Mouse (Mus musculus) embryonic facial prominence, embryonic 11.5 days (tissue): ENCODE data around the gene Polr3b. TPM values are rescaled to one million over a fixed set of nuclear protein-coding genes. Genes with fewer than 3 reads are reported as not detected.

Experiments used
- ATAC-seq: fragments of 200-750 bp; cut with Nextera tagmentation; replicated peaks from 2 replicates; pipeline ENCODE4 v1.8.0; 2017; ENCODE audit warnings: low read depth; ENCODE audit not compliant: insufficient number of reproducible peaks, low FRiP score, low TSS enrichment
- DNase-seq: peaks from one replicate; pipeline ENCODE4 v3.0.0-alpha.2; 2015; ENCODE audit warnings: low spot score
- H3K27ac ChIP-seq: fragments of 300-500 bp; sonication (generic); replicated peaks from 2 replicates; pipeline ENCODE4 v1.5.1; 2014; ENCODE audit warnings: mild to moderate bottlenecking, low read depth, low read length, control low read depth
- H3K27me3 ChIP-seq: fragments of 300-500 bp; sonication (generic); 2 replicates; pipeline ENCODE4 v1.6.1; 2014; ENCODE audit warnings: mild to moderate bottlenecking, low read length, moderate library complexity, mixed read lengths; ENCODE audit not compliant: control insufficient read depth, insufficient read depth
- H3K36me3 ChIP-seq: fragments of 300-500 bp; sonication (generic); replicated peaks from 2 replicates; pipeline ENCODE4 v1.6.1; 2014; ENCODE audit warnings: low read depth, mild to moderate bottlenecking, low read length, moderate library complexity, mixed read lengths; ENCODE audit not compliant: control insufficient read depth, insufficient read depth
- H3K4me1 ChIP-seq: fragments of 300-500 bp; sonication (generic); 2 replicates; pipeline ENCODE4 v1.6.1; 2014; ENCODE audit warnings: low read length, mixed read lengths; ENCODE audit not compliant: control insufficient read depth, insufficient read depth
- H3K4me2 ChIP-seq: fragments of 300-500 bp; sonication (generic); 2 replicates; pipeline ENCODE4 v1.6.1; 2014; ENCODE audit warnings: low read depth, mild to moderate bottlenecking, control low read depth, low read length, moderate library complexity
- H3K4me3 ChIP-seq: fragments of 300-500 bp; sonication (generic); 2 replicates; pipeline ENCODE4 v1.5.1; 2014; ENCODE audit warnings: low read depth, low read length, control low read depth
- H3K9ac ChIP-seq: fragments of 300-500 bp; sonication (generic); replicated peaks from 2 replicates; pipeline ENCODE4 v1.6.1; 2014; ENCODE audit warnings: mild to moderate bottlenecking, control low read depth, low read length
- H3K9me3 ChIP-seq: fragments of 300-500 bp; sonication (generic); replicated peaks from 2 replicates; pipeline ENCODE4 v1.6.1; 2016; ENCODE audit warnings: mild to moderate bottlenecking, low read length, inconsistent platforms, mixed read lengths; ENCODE audit not compliant: control insufficient read depth
- WGBS: fragments of 180-500 bp; shearing (Covaris S2); extraction: QIAGEN DNeasy Blood & Tissue Kit; methylation state at CpG from one replicate; pipeline ENCODE4 v1.1.7; 2014; 5-methylcytosine and 5-hydroxymethylcytosine counted together
- polyA plus RNA-seq: library from polyadenylated mRNA; unstranded; fragments of >200 nt; fragmentation: Nextera tagmentation; extraction: Ambion mirVana; gene quantifications from 2 replicates; pipeline ENCODE4 v1.2.1, GENCODE M21; 2014

Gene Polr3b
- polyA plus RNA-seq, 1 experiment from 2014 or later = 19.6 TPM

GRCm38 (mm10) chr10:84693841-84694638 lies 71.9 kb downstream of the Polr3b start:
- H3K36me3 ChIP-seq = no peaks in the 10 kb centered on the region
- no peak overlapping the region for H3K4me2 ChIP-seq
- H3K27ac ChIP-seq = no peak overlapping the region
- ATAC-seq (no peak), DNase-seq (no peak)
- no peaks in the 10 kb centered on the region for H3K9me3 ChIP-seq
- H3K4me1 ChIP-seq = no peaks in the 10 kb centered on the region
- H3K4me3 ChIP-seq = no peak overlapping the region
- H3K9ac ChIP-seq = no peak overlapping the region
- 73% methylated on average over 8 of the region's 8 CpGs for whole genome bisulfite sequencing
- no peaks in the 10 kb centered on the region for H3K27me3 ChIP-seq

GRCm38 (mm10) chr10:84700236-84700987 lies 78.3 kb downstream of the Polr3b start:
- WGBS = 86% methylated on average over 13 of the region's 13 CpGs

GRCm38 (mm10) chr10:84701110-84701509 lies 79.0 kb downstream of the Polr3b start:
- H3K4me1 ChIP-seq = no peaks in the 10 kb centered on the region
- DNase-seq (no peak), ATAC-seq (no peak)
- 92% methylated on average over 8 of the region's 8 CpGs for WGBS
- H3K27ac ChIP-seq = no peak overlapping the region
- H3K4me2 ChIP-seq = no peak overlapping the region
- no peaks in the 10 kb centered on the region for H3K36me3 ChIP-seq
- no peak overlapping the region for H3K9ac ChIP-seq
- H3K9me3 ChIP-seq = no peaks in the 10 kb centered on the region
- no peaks in the 10 kb centered on the region for H3K27me3 ChIP-seq
- no peak overlapping the region for H3K4me3 ChIP-seq

More at GRCm38 (mm10) chr10:84700236-84700987, 78.3 kb downstream of the Polr3b start:
- Histone ChIP-seq H3K4me2 (no peak overlapping the region), H3K27ac (no peak overlapping the region), H3K36me3 (no peaks in the 10 kb centered on the region), H3K4me1 (no peaks in the 10 kb centered on the region), H3K9me3 (no peaks in the 10 kb centered on the region), H3K9ac (no peak overlapping the region), H3K27me3 (no peaks in the 10 kb centered on the region), H3K4me3 (no peak overlapping the region)
- ATAC-seq = no peak
- DNase-seq = no peak

GRCm38 (mm10) chr10:84702115-84702514 lies 80.0 kb downstream of the Polr3b start:
- Histone ChIP-seq H3K36me3 (no peaks in the 10 kb centered on the region), H3K27ac (no peak overlapping the region), H3K9ac (no peak overlapping the region), H3K4me1 (no peaks in the 10 kb centered on the region), H3K27me3 (no peaks in the 10 kb centered on the region), H3K4me3 (no peak overlapping the region), H3K9me3 (no peaks in the 10 kb centered on the region), H3K4me2 (no peak overlapping the region)
- WGBS = 79% methylated on average over 1 of the region's 1 CpGs
- DNase-seq (no peak), ATAC-seq (no peak)

GRCm38 (mm10) chr10:84704594-84704993 lies 82.5 kb downstream of the Polr3b start:
- 91% methylated on average over 1 of the region's 1 CpGs for WGBS
- no peaks in the 10 kb centered on the region for H3K36me3 ChIP-seq
- ATAC-seq (no peak), DNase-seq (no peak)
- no peaks in the 10 kb centered on the region for H3K9me3 ChIP-seq
- no peaks in the 10 kb centered on the region for H3K4me1 ChIP-seq
- no peak overlapping the region for H3K4me3 ChIP-seq
- H3K9ac ChIP-seq = no peak overlapping the region
- H3K27ac ChIP-seq = no peak overlapping the region
- no peak overlapping the region for H3K4me2 ChIP-seq
- H3K27me3 ChIP-seq = no peaks in the 10 kb centered on the region

- 89% methylated on average over 7 of the region's 7 CpGs for WGBS
- no peak for ATAC-seq
Observed at GRCm38 (mm10) chr10:84705234-84705633, 83.1 kb downstream of the Polr3b start.

GRCm38 (mm10) chr10:84706543-84706942 lies 84.5 kb downstream of the Polr3b start:
- Histone ChIP-seq H3K27me3 (no peaks in the 10 kb centered on the region), H3K4me3 (no peak overlapping the region), H3K4me2 (no peak overlapping the region), H3K9ac (no peak overlapping the region), H3K9me3 (no peaks in the 10 kb centered on the region), H3K27ac (no peak overlapping the region), H3K4me1 (no peaks in the 10 kb centered on the region), H3K36me3 (no peaks in the 10 kb centered on the region)
- no peak for ATAC-seq
- WGBS = 59% methylated on average over 8 of the region's 8 CpGs
- no peak for DNase-seq

More at GRCm38 (mm10) chr10:84705234-84705633, 83.1 kb downstream of the Polr3b start:
- Histone ChIP-seq H3K4me3 (no peak overlapping the region), H3K4me1 (no peaks in the 10 kb centered on the region), H3K4me2 (no peak overlapping the region), H3K27me3 (no peaks in the 10 kb centered on the region), H3K9me3 (no peaks in the 10 kb centered on the region), H3K9ac (no peak overlapping the region), H3K36me3 (no peaks in the 10 kb centered on the region), H3K27ac (no peak overlapping the region)
- no peak for DNase-seq

- H3K4me2 ChIP-seq = no peak overlapping the region
- H3K9ac ChIP-seq = no peak overlapping the region
- DNase-seq (no peak), ATAC-seq (no peak)
- H3K9me3 ChIP-seq = no peaks in the 10 kb centered on the region
- H3K27ac ChIP-seq = no peak overlapping the region
- H3K4me1 ChIP-seq = no peaks in the 10 kb centered on the region
- no peaks in the 10 kb centered on the region for H3K27me3 ChIP-seq
- H3K36me3 ChIP-seq = no peaks in the 10 kb centered on the region
- 61% methylated on average over 6 of the region's 6 CpGs for WGBS
- H3K4me3 ChIP-seq = no peak overlapping the region
Observed at GRCm38 (mm10) chr10:84707226-84707625, 85.1 kb downstream of the Polr3b start.
